Mouse (Mus musculus) lung, postnatal 0 days (tissue): ENCODE results near the gene Wfdc21. TPM values are rescaled to one million over a fixed set of nuclear protein-coding genes. Genes with fewer than 3 reads are reported as not detected.

Experiments used
- ATAC-seq: fragments of 200-750 bp; cut with Nextera tagmentation; 2 replicates; pipeline ENCODE4 v1.8.0; 2017; ENCODE audit warnings: moderate library complexity
- DNase-seq: peaks from one replicate; pipeline ENCODE4 v3.0.0-alpha.2; 2016; ENCODE audit warnings: low spot score
- H3K27ac ChIP-seq: fragments of 300-500 bp; sonication (generic); 2 replicates; pipeline ENCODE4 v1.5.1; 2014; ENCODE audit warnings: antibody characterized with exemption, mild to moderate bottlenecking, low read length, mixed read lengths
- H3K27me3 ChIP-seq: fragments of 300-500 bp; sonication (generic); replicated peaks from 2 replicates; pipeline ENCODE4 v1.6.1; 2014; ENCODE audit warnings: low read length, mixed read lengths; ENCODE audit not compliant: insufficient read depth
- H3K36me3 ChIP-seq: fragments of 300-500 bp; sonication (generic); 2 replicates; pipeline ENCODE4 v1.6.1; 2014; ENCODE audit warnings: low read length, mixed read lengths; ENCODE audit not compliant: insufficient read depth
- H3K4me1 ChIP-seq: fragments of 300-500 bp; sonication (generic); 2 replicates; pipeline ENCODE4 v1.6.1; 2014; ENCODE audit warnings: antibody characterized with exemption, low read depth, low read length, mixed read lengths; ENCODE audit not compliant: insufficient read depth
- H3K4me2 ChIP-seq: fragments of 300-500 bp; sonication (generic); replicated peaks from 2 replicates; pipeline ENCODE4 v1.6.1; 2014; ENCODE audit warnings: low read depth, mild to moderate bottlenecking, low read length, moderate library complexity, mixed read lengths
- H3K4me3 ChIP-seq: fragments of 300-500 bp; sonication (generic); 2 replicates; pipeline ENCODE4 v1.5.1; 2014; ENCODE audit warnings: low read depth, low read length
- H3K9ac ChIP-seq: fragments of 300-500 bp; sonication (generic); replicated peaks from 2 replicates; pipeline ENCODE4 v1.6.1; 2014; ENCODE audit warnings: low read depth, mild to moderate bottlenecking
- H3K9me3 ChIP-seq: fragments of 300-500 bp; sonication (generic); 2 replicates; pipeline ENCODE4 v1.6.1; 2016; ENCODE audit warnings: low read length, mixed read lengths
- CTCF ChIP-seq: IDR thresholded peaks from 2 replicates; pipeline ENCODE4 v1.5.1; 2016; ENCODE audit warnings: antibody characterized with exemption, mild to moderate bottlenecking
- EP300 ChIP-seq: IDR thresholded peaks from 2 replicates; pipeline ENCODE4 v1.6.1; 2016; ENCODE audit warnings: antibody characterized with exemption, mild to moderate bottlenecking, control low read depth
- WGBS: fragments of 180-500 bp; shearing (Covaris S2); extraction: QIAGEN DNeasy Blood & Tissue Kit; methylation state at CpG from one replicate; pipeline ENCODE4 v1.1.7; 2014; 5-methylcytosine and 5-hydroxymethylcytosine counted together
- polyA plus RNA-seq: library from polyadenylated mRNA; unstranded; fragments of >200 nt; fragmentation: Nextera tagmentation; extraction: Ambion mirVana; gene quantifications from 2 replicates; pipeline ENCODE4 v1.2.1, GENCODE M21; 2015

Gene Wfdc21
- polyA plus RNA-seq, 1 experiment from 2014 or later: 13.8 TPM

GRCm38 (mm10) chr11:83768976-83769375 lies 22.2 kb downstream of the Wfdc21 start:
- Histone ChIP-seq H3K4me2 (no peak overlapping the region), H3K9ac (no peak overlapping the region), H3K9me3 (no peaks in the 10 kb centered on the region), H3K27me3 (no peaks in the 10 kb centered on the region), H3K4me3 (no peak overlapping the region), H3K36me3 (peaks cover 61% of the 10 kb centered on the region), H3K27ac (no peak overlapping the region), H3K4me1 (no peaks in the 10 kb centered on the region)
- TF ChIP-seq CTCF (no peak), EP300 (no peak)
- no peak for DNase-seq
- 94% methylated on average over 4 of the region's 4 CpGs for WGBS
- ATAC-seq: no peak

- Histone ChIP-seq H3K27ac (no peak overlapping the region), H3K4me3 (no peak overlapping the region), H3K9me3 (no peaks in the 10 kb centered on the region), H3K27me3 (no peaks in the 10 kb centered on the region), H3K4me1 (no peaks in the 10 kb centered on the region), H3K4me2 (no peak overlapping the region), H3K36me3 (peaks cover 50% of the 10 kb centered on the region), H3K9ac (no peak overlapping the region)
- ATAC-seq (no peak), DNase-seq (no peak)
- no peak for TF ChIP-seq CTCF
- no peak for TF ChIP-seq EP300
- 86% methylated on average over 7 of the region's 7 CpGs for WGBS
Measured at GRCm38 (mm10) chr11:83771014-83771413, 24.3 kb downstream of the Wfdc21 start.

GRCm38 (mm10) chr11:83772341-83772740 lies 25.6 kb downstream of the Wfdc21 start:
- Histone ChIP-seq H3K4me2 (no peak overlapping the region), H3K4me1 (no peaks in the 10 kb centered on the region), H3K9ac (no peak overlapping the region), H3K9me3 (no peaks in the 10 kb centered on the region), H3K27ac (no peak overlapping the region), H3K36me3 (peaks cover 48% of the 10 kb centered on the region), H3K4me3 (no peak overlapping the region), H3K27me3 (no peaks in the 10 kb centered on the region)
- ATAC-seq (no peak), DNase-seq (no peak)
- 87% methylated on average over 6 of the region's 6 CpGs for WGBS
- TF ChIP-seq EP300 (no peak), CTCF (no peak)

- WGBS: 93% methylated on average over 16 of the region's 16 CpGs
Measured at GRCm38 (mm10) chr11:83773691-83774090, 27.0 kb downstream of the Wfdc21 start.

GRCm38 (mm10) chr11:83774324-83774723 lies 27.6 kb downstream of the Wfdc21 start:
- H3K36me3 ChIP-seq: peaks cover 56% of the 10 kb centered on the region
- 94% methylated on average over 11 of the region's 11 CpGs for WGBS
- no peaks in the 10 kb centered on the region for H3K4me1 ChIP-seq

More at GRCm38 (mm10) chr11:83773691-83774090, 27.0 kb downstream of the Wfdc21 start:
- Histone ChIP-seq H3K4me2 (no peak overlapping the region), H3K4me3 (no peak overlapping the region), H3K36me3 (peaks cover 55% of the 10 kb centered on the region), H3K27ac (no peak overlapping the region), H3K27me3 (no peaks in the 10 kb centered on the region), H3K4me1 (no peaks in the 10 kb centered on the region), H3K9ac (no peak overlapping the region), H3K9me3 (no peaks in the 10 kb centered on the region)
- no peak for TF ChIP-seq EP300
- TF ChIP-seq CTCF: no peak
- ATAC-seq: no peak
- DNase-seq: no peak

GRCm38 (mm10) chr11:83776798-83777197 lies 30.1 kb downstream of the Wfdc21 start:
- Histone ChIP-seq H3K9me3 (no peaks in the 10 kb centered on the region), H3K4me2 (no peak overlapping the region), H3K4me1 (no peaks in the 10 kb centered on the region), H3K9ac (no peak overlapping the region), H3K36me3 (peaks cover 70% of the 10 kb centered on the region), H3K27me3 (no peaks in the 10 kb centered on the region), H3K4me3 (no peak overlapping the region), H3K27ac (no peak overlapping the region)
- no peak for ATAC-seq
- TF ChIP-seq EP300: no peak
- TF ChIP-seq CTCF: no peak
- 89% methylated on average over 8 of the region's 8 CpGs for WGBS
- DNase-seq: no peak

More at GRCm38 (mm10) chr11:83774324-83774723, 27.6 kb downstream of the Wfdc21 start:
- DNase-seq (no peak), ATAC-seq (no peak)
- no peak for TF ChIP-seq CTCF
- no peak for TF ChIP-seq EP300
- H3K4me2 ChIP-seq: no peak overlapping the region
- H3K4me3 ChIP-seq: no peak overlapping the region
- no peaks in the 10 kb centered on the region for H3K27me3 ChIP-seq
- no peak overlapping the region for H3K27ac ChIP-seq
- no peak overlapping the region for H3K9ac ChIP-seq
- no peaks in the 10 kb centered on the region for H3K9me3 ChIP-seq
